Mouse (Mus musculus) C2C12 (cell line): Measurements from ENCODE around the gene Cacna1g. TPM values are rescaled to one million over a fixed set of nuclear protein-coding genes. Genes with fewer than 3 reads are reported as not detected.

Source experiments
- H3K27me3 ChIP-seq: one replicate; pipeline ENCODE4 v1.6.1; 2011; ENCODE audit not compliant: control insufficient read depth, insufficient read depth, insufficient read length
- H3K36me3 ChIP-seq: one replicate; pipeline ENCODE4 v1.6.1; 2011; ENCODE audit not compliant: control insufficient read depth, insufficient read depth
- H3K4me3 ChIP-seq: one replicate; pipeline ENCODE4 v1.5.1; 2011; ENCODE audit warnings: mild to moderate bottlenecking, control low read depth; ENCODE audit not compliant: poor library complexity, insufficient read depth, severe bottlenecking
- H3K79me2 ChIP-seq: one replicate; pipeline ENCODE4 v1.6.1; 2011; ENCODE audit not compliant: control insufficient read depth, insufficient read depth
- H3K79me3 ChIP-seq: one replicate; pipeline ENCODE4 v1.6.1; 2011; ENCODE audit warnings: low read depth, control low read depth
- H3ac ChIP-seq: one replicate; pipeline ENCODE3; 2011; ENCODE audit warnings: low read depth; ENCODE audit not compliant: control insufficient read depth, insufficient read length
- CEBPB ChIP-seq: IDR thresholded peaks from one replicate; pipeline ENCODE4 v1.6.1; 2011; ENCODE audit warnings: low read depth, mild to moderate bottlenecking, control low read depth, moderate library complexity
- CTCF ChIP-seq: IDR thresholded peaks from one replicate; pipeline ENCODE4 v1.5.1; 2011; ENCODE audit not compliant: control insufficient read depth, insufficient read depth, insufficient read length
- FOSL1 ChIP-seq: IDR thresholded peaks from one replicate; pipeline ENCODE4 v1.8.0; 2011; ENCODE audit warnings: mild to moderate bottlenecking, low read length; ENCODE audit not compliant: poor library complexity, insufficient read depth, severe bottlenecking
- MAX ChIP-seq: IDR thresholded peaks from one replicate; pipeline ENCODE4 v1.6.1; 2011; ENCODE audit warnings: mild to moderate bottlenecking, control low read depth
- MYOD1 ChIP-seq: IDR thresholded peaks from one replicate; pipeline ENCODE4 v1.6.1; 2011; ENCODE audit warnings: low read depth; ENCODE audit not compliant: control insufficient read depth, insufficient read length
- MYOG ChIP-seq: IDR thresholded peaks from one replicate; pipeline ENCODE4 v1.6.1; 2011; ENCODE audit not compliant: control insufficient read depth, insufficient read length; ENCODE audit errors: extremely low read depth
- polyA plus RNA-seq: library from polyadenylated mRNA; unstranded; fragments of >200 nt; fragmentation: generic; extraction: Trizol; gene quantifications from one replicate; pipeline ENCODE4 v1.2.1, GENCODE M21; 2012; ENCODE audit warnings: missing spikeins

The Cacna1g gene
- polyA plus RNA-seq, 1 experiment: 0.04 TPM

- Histone ChIP-seq H3K36me3 (no peaks in the 10 kb centered on the region), H3K79me2 (no peaks in the 10 kb centered on the region), H3K79me3 (no peaks in the 10 kb centered on the region), H3K4me3 (no peak overlapping the region), H3K27me3 (peaks cover 9% of the 10 kb centered on the region), H3ac (no peak overlapping the region)
- TF ChIP-seq MYOD1: no peak
- no peak for TF ChIP-seq MYOG
- no peak for TF ChIP-seq MAX
- TF ChIP-seq FOSL1: no peak
- no peak for TF ChIP-seq CEBPB
- no peak for TF ChIP-seq CTCF
Measured at GRCm38 (mm10) chr11:94362101-94362500, 111.9 kb downstream of the Cacna1g start.

- no peak overlapping the region for H3K4me3 ChIP-seq
- TF ChIP-seq CTCF (no peak), MAX (no peak), MYOD1 (no peak)
- no peaks in the 10 kb centered on the region for H3K36me3 ChIP-seq
- no peaks in the 10 kb centered on the region for H3K79me2 ChIP-seq
- H3K79me3 ChIP-seq: no peaks in the 10 kb centered on the region
- peaks cover 9% of the 10 kb centered on the region for H3K27me3 ChIP-seq
- no peak overlapping the region for H3ac ChIP-seq
Measured at GRCm38 (mm10) chr11:94361166-94361870, 112.7 kb downstream of the Cacna1g start.

- peaks cover 9% of the 10 kb centered on the region for H3K27me3 ChIP-seq
- H3K79me3 ChIP-seq: no peaks in the 10 kb centered on the region
- H3K36me3 ChIP-seq: no peaks in the 10 kb centered on the region
- H3K4me3 ChIP-seq: no peak overlapping the region
- no peaks in the 10 kb centered on the region for H3K79me2 ChIP-seq
- H3ac ChIP-seq: no peak overlapping the region
- TF ChIP-seq MAX (no peak), FOSL1 (no peak), CTCF (no peak)
Measured at GRCm38 (mm10) chr11:94359168-94359567, 114.8 kb downstream of the Cacna1g start.

Other genes with a start within 250 kb of the Cacna1g start
- 0.04 TPM for gene Wfikkn2, start 228.2 kb downstream of the Cacna1g start, polyA plus RNA-seq
- not detected for gene Gm21885, start 192.3 kb downstream of the Cacna1g start, polyA plus RNA-seq
- gene Luc7l3, start 152.2 kb downstream of the Cacna1g start, polyA plus RNA-seq: 21.3 TPM
- gene Ankrd40, start 146.2 kb downstream of the Cacna1g start, polyA plus RNA-seq: 66.9 TPM
- gene Abcc3, start 81.2 kb downstream of the Cacna1g start, polyA plus RNA-seq: 0.41 TPM
- not detected for gene Spata20, start 12.0 kb upstream of the Cacna1g start, polyA plus RNA-seq
- 0.25 TPM for gene Epn3, start 25.8 kb upstream of the Cacna1g start, polyA plus RNA-seq
- not detected for gene Mycbpap, start 47.5 kb upstream of the Cacna1g start, polyA plus RNA-seq
- gene Rsad1, start 75.1 kb upstream of the Cacna1g start, polyA plus RNA-seq: 3.2 TPM
- gene Chad, start 90.8 kb upstream of the Cacna1g start, polyA plus RNA-seq: 0.12 TPM
- 2.7 TPM for gene Acsf2, start 127.7 kb upstream of the Cacna1g start, polyA plus RNA-seq
- gene Lrrc59, start 155.6 kb upstream of the Cacna1g start, polyA plus RNA-seq: 346 TPM
- gene Mrpl27, start 179.6 kb upstream of the Cacna1g start, polyA plus RNA-seq: 57.0 TPM
- gene Eme1, start 179.8 kb upstream of the Cacna1g start, polyA plus RNA-seq: 10.1 TPM
- gene Xylt2, start 203.3 kb upstream of the Cacna1g start, polyA plus RNA-seq: 10.4 TPM
- gene Gm11541, start 230.3 kb upstream of the Cacna1g start, polyA plus RNA-seq: not detected